Mouse (Mus musculus) cerebellum, postnatal 10 days (tissue): ENCODE measurements at regions not wholly inside any gene's neighbourhood (a gene's known extent, or its start where the extent isn't known, plus 50 kb on each side); places are given as distances from the start of the nearest gene placed in this dataset.

Experiments
- DNase-seq, 2 experiments: peaks; one replicate each; pipeline ENCODE4 v3.0.0; 2021; ENCODE audit warnings: mixed read lengths in 2 of 2

- DNase-seq, result peak; percentile 92
Measured at GRCm38 (mm10) chrX:167152611-167153010, 56.5 kb downstream of the Tmsb4x start.

DNA sequence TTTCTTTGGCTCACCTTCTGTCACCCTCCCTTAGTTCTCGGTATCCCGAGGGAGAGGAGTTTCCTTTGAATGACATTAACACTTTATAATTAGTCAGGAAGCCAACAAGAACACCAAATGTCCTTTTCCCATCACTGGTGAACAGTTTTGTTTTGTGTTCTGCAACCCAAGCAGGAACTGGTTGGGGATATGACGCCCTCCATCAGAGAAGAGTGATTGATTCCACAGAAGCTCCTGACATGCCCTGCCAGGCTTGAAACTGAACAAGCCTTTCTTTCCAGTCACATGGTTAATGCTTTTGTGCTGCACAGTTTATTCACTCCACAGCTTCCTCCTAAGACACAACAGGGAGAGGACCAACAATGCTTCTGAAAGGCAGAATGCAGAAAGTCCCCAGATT, 57.8 kb downstream of the Tmsb4x start:
- DNase-seq, result no peak

- no peak for DNase-seq
Measured at GRCm38 (mm10) chrX:167149400-167149799, 59.7 kb downstream of the Tmsb4x start.

- DNase-seq, result peak in 1 of 2 experiments; percentile 11
Measured at GRCm38 (mm10) chrX:167146513-167147360, 62.4 kb downstream of the Tmsb4x start.

DNA sequence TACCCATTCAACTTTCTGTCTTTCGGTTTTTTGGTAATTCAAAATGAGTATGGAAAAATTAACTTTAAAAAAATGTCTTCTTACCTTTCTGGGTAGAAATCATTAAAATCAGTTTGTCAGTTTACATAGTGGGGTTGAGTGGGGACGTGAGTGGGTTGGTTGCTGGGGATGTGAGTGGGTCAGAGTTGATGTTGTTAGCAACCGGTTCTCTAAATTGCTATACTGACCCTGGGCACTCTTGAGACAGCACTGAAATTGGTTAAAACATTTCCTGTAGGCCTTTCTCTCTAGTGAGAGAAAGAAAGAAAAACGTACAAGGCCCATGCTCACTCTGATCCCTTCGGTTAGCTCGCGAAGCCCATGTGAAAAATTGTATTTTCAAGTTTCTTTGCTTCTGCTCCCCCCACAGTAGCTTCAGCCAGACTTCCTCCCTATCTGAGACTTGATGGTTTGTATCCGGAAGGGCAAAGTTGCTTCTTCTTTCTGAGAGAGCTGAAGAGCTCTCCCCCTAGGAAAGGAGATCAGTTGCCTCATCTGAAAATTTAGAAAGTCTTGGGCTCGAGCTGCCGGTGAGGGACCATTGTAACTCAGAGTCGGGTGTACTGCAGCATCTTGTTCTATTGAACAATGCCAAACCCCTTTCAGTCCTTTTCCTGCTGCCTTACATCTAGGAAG, 63.5 kb downstream of the Tmsb4x start:
- no peak for DNase-seq

- DNase-seq, result no peak
Measured at GRCm38 (mm10) chrX:167139110-167139509, 70.0 kb downstream of the Tmsb4x start.

- no peak for DNase-seq
Measured at GRCm38 (mm10) chrX:167134250-167134649, 74.9 kb downstream of the Tmsb4x start.

DNA sequence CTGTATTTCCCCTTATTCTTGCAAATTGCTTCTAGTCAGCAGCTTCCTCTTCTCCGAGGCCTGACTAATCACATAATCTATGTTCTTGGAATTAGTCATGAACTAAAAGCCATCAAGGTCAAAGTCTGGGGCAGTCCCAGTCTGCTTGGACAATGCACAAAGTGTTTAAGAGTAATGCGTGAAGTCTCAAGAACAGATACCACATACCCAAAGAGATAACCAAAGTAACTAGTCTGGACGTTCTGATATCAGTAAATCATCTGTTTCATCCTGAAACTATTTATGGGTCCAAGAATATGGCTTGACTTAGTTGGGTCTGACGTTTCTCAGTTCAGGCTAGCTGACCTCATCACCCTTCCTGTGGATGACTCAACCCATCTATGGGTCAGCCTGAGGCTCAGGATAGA, 76.1 kb downstream of the Tmsb4x start:
- no peak for DNase-seq

GRCm38 (mm10) chrX:167131317-167131716, 77.8 kb downstream of the Tmsb4x start:
- DNase-seq, result no peak

DNA sequence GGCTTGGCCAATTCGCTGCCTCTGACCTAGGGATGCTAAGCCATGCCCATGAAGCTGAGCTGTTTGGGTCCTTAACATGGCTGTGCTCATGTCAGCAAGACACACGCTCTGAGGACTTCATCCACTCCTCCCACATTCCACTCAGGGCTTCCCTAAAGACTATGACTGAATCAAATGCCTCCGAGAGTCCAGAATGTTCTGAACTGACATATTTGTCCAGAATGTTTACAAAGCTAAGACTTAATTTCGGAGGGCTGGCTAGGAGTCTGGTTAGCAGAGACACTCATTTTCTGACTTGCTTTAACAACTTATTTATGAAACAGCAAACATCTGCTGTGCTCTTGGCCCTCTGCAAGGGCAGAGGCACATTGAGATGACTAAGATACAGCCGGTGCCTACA, 78.5 kb downstream of the Tmsb4x start:
- DNase-seq, result no peak

GRCm38 (mm10) chrX:167119288-167119687, 89.8 kb downstream of the Tmsb4x start:
- no peak for DNase-seq

DNA sequence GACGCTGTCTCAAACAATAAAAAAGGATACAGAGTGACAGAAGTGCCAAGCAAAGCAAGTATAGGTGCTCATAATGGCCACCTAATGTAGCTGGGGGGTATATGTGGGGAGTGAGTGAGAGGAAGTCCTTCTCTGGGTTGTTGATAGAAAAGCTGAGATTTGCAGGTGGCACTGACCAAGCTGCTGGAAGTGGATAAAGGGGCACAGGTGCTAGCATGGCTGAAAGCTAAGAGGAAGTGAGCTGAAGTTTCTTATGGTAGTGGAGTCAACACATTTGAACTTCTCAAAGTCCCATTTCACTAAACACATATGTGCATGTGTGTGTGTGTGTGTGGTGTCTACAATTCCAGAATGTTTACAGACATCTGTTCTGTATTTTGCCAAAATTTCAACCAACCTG, 94.0 kb downstream of the Tmsb4x start:
- DNase-seq, result no peak

DNA sequence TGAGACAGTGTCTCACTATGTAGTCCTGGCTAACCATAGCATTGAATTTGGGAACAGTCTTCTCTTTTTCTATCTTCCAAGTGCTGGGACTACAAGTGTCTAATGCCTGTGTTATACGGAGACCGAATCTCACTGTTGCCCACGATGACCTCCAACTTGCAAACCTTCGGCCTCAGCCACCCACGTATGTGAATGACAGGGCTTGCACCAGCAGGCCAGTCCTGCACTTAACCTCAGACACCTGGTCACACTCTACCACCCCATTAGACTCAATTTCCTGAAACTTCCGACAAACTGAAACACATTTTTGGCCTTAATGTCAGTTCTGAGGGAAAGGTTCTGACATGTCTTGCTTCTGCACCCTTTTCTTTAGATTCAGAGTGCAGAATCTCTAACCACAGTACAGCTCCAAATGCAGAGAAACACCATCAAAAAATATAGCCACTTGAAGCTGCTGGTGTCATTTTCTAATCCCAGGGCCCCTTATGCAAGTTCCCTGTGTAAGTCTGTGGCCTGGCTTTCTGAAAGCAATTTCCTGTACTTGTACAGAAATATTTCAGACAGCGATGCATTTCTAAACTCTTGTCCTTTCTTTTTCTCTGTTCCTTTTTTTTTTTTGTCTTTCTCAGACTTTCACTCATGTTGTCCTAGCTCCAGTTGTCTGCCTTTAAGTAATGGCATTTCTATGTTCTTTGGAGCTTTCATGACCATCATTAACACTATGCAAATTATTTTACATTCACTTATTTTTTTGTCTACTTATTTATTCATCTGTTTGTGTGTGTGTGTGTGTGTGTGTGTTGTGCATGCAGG, 97.8 kb downstream of the Tmsb4x start:
- DNase-seq, result no peak

- no peak for DNase-seq
Measured at GRCm38 (mm10) chrX:167108356-167108755, 100.8 kb downstream of the Tmsb4x start.

- DNase-seq, result no peak
Measured at GRCm38 (mm10) chrX:167107469-167107868, 101.6 kb downstream of the Tmsb4x start.

- DNase-seq, result peak; percentile 12 to 16
Measured at GRCm38 (mm10) chrX:167105931-167106417, 103.1 kb downstream of the Tmsb4x start.

DNA sequence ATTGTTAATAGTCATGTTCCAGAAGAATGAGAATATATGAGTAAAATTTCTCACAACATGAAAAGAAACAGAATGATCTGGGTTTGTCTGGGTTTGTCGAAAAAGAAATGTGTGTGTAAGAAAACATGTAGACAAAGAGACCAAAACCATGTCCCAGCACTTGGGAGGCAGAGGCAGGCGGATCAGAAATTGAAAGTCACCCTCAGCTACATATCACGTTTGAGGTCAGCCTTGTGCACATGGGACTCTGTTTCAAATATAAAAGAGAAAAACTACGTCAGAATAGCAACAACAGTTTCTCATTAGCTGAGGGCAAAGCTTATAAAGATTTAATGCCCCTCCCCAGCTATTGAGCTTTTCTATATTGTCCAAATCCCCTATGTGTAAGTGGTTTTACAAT, 103.8 kb downstream of the Tmsb4x start:
- no peak for DNase-seq

GRCm38 (mm10) chrX:167104247-167104621, 104.9 kb downstream of the Tmsb4x start:
- no peak for DNase-seq

- DNase-seq, result peak in 1 of 2 experiments; percentile 10
Measured at GRCm38 (mm10) chrX:167103501-167104246, 105.4 kb downstream of the Tmsb4x start.

- no peak for DNase-seq
Measured at GRCm38 (mm10) chrX:167101929-167102328, 107.2 kb downstream of the Tmsb4x start.

GRCm38 (mm10) chrX:167099411-167099810, 109.7 kb downstream of the Tmsb4x start:
- peak in 1 of 2 experiments; percentile 2 for DNase-seq

DNA sequence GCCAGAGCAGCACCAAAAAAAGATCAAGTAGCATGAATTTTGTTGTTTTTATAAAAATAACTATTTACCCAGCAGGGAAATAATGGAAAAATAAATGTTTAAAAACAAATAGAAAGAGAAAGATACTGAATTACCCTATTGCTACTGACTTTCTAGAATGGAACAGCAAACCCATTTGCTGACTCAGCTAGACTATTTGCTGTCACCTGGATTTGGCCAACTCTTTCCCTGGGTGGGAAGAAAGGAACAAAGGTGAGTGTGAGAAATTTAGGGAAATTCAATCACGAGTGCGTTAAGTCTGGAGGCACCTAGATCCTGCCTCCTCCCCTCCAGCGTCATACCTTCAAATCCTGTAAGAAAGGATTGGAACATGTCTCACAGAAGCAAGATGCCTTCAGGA, 110.2 kb downstream of the Tmsb4x start:
- no peak for DNase-seq
